Mouse (Mus musculus) heart, postnatal 0 days (tissue): Measurements from ENCODE around the gene Tekt1. TPM values are rescaled to one million over a fixed set of nuclear protein-coding genes. Genes with fewer than 3 reads are reported as not detected.

ENCODE experiments used
- ATAC-seq: fragments of 200-750 bp; cut with Nextera tagmentation; 2 replicates; pipeline ENCODE4 v1.8.0; 2017; ENCODE audit warnings: low read depth, moderate number of reproducible peaks, moderate library complexity; ENCODE audit not compliant: insufficient read depth
- DNase-seq: peaks from one replicate; pipeline ENCODE4 v3.0.0-alpha.2; 2016; ENCODE audit warnings: low spot score
- H3K27ac ChIP-seq: fragments of 300-500 bp; sonication (generic); 2 replicates; pipeline ENCODE4 v1.5.1; 2014; ENCODE audit warnings: low read depth, mild to moderate bottlenecking
- H3K27me3 ChIP-seq: fragments of 300-500 bp; sonication (generic); 2 replicates; pipeline ENCODE4 v1.6.1; 2014; ENCODE audit warnings: low read length, mixed read lengths; ENCODE audit not compliant: control insufficient read depth, insufficient read depth
- H3K36me3 ChIP-seq: fragments of 300-500 bp; sonication (generic); replicated peaks from 2 replicates; pipeline ENCODE4 v1.6.1; 2014; ENCODE audit warnings: low read length, mixed read lengths; ENCODE audit not compliant: control insufficient read depth, insufficient read depth
- H3K4me1 ChIP-seq: fragments of 300-500 bp; sonication (generic); 2 replicates; pipeline ENCODE4 v1.6.1; 2014; ENCODE audit warnings: antibody characterized with exemption; ENCODE audit not compliant: control insufficient read depth, insufficient read depth
- H3K4me2 ChIP-seq: fragments of 300-500 bp; sonication (generic); 2 replicates; pipeline ENCODE4 v1.6.1; 2014; ENCODE audit warnings: low read depth, mild to moderate bottlenecking, low read length, moderate library complexity
- H3K4me3 ChIP-seq: fragments of 300-500 bp; sonication (generic); 2 replicates; pipeline ENCODE4 v1.5.1; 2014; ENCODE audit warnings: low read depth, low read length
- H3K9ac ChIP-seq: fragments of 300-500 bp; sonication (generic); replicated peaks from 2 replicates; pipeline ENCODE4 v1.6.1; 2014; ENCODE audit warnings: low read depth, low read length, mixed read lengths
- H3K9me3 ChIP-seq: fragments of 300-500 bp; sonication (generic); replicated peaks from 2 replicates; pipeline ENCODE4 v1.6.1; 2016; ENCODE audit warnings: low read length; ENCODE audit not compliant: control insufficient read depth
- CTCF ChIP-seq: IDR thresholded peaks from 2 replicates; pipeline ENCODE4 v1.5.1; 2016; ENCODE audit warnings: antibody characterized with exemption, control low read depth, low read depth
- EP300 ChIP-seq: IDR thresholded peaks from 2 replicates; pipeline ENCODE4 v1.6.1; 2016; ENCODE audit warnings: antibody characterized with exemption, low read depth
- WGBS: fragments of 180-500 bp; shearing (Covaris S2); extraction: QIAGEN DNeasy Blood & Tissue Kit; methylation state at CpG from one replicate; pipeline ENCODE4 v1.1.7; 2014; 5-methylcytosine and 5-hydroxymethylcytosine counted together
- polyA plus RNA-seq: library from polyadenylated mRNA; unstranded; fragments of >200 nt; fragmentation: Nextera tagmentation; extraction: Ambion mirVana; gene quantifications from 2 replicates; pipeline ENCODE4 v1.2.1, GENCODE M21; 2015
- total RNA-seq: library from RNA; depleted of rRNA; stranded (reverse); fragments of >200 nt; gene quantifications from 2 replicates; pipeline ENCODE4 v1.2.3, GENCODE M21; 2014; ENCODE audit warnings: low replicate concordance

The Tekt1 gene
- total and polyA plus RNA-seq, 2 experiments from 2014 or later, result 0.19 TPM; not detected in 1

GRCm38 (mm10) chr11:72354971-72355728 lies 7.1 kb downstream of the Tekt1 start:
- no peaks in the 10 kb centered on the region for H3K27me3 ChIP-seq
- ATAC-seq, result peak; percentile 63

GRCm38 (mm10) chr11:72353186-72353585 lies 9.1 kb downstream of the Tekt1 start:
- WGBS, result 77% methylated on average over 3 of the region's 3 CpGs
- Histone ChIP-seq H3K4me3 (no peak overlapping the region), H3K9me3 (no peaks in the 10 kb centered on the region), H3K36me3 (no peaks in the 10 kb centered on the region), H3K4me1 (no peaks in the 10 kb centered on the region), H3K9ac (no peak overlapping the region), H3K4me2 (no peak overlapping the region), H3K27ac (no peak overlapping the region), H3K27me3 (no peaks in the 10 kb centered on the region)
- no peak for TF ChIP-seq CTCF
- ATAC-seq, result no peak
- DNase-seq, result no peak

More at GRCm38 (mm10) chr11:72354971-72355728, 7.1 kb downstream of the Tekt1 start:
- H3K4me1 ChIP-seq, result no peaks in the 10 kb centered on the region
- TF ChIP-seq CTCF (peak; percentile 93), EP300 (no peak)
- H3K9me3 ChIP-seq, result no peaks in the 10 kb centered on the region
- peak overlapping the region; percentile 43 for H3K4me2 ChIP-seq
- H3K36me3 ChIP-seq, result no peaks in the 10 kb centered on the region
- WGBS, result 20% methylated on average over 20 of the region's 20 CpGs
- no peak overlapping the region for H3K4me3 ChIP-seq
- no peak overlapping the region for H3K9ac ChIP-seq
- no peak overlapping the region for H3K27ac ChIP-seq
- DNase-seq, result peak; percentile 50

- Histone ChIP-seq H3K27ac (no peak overlapping the region), H3K4me1 (no peaks in the 10 kb centered on the region), H3K36me3 (no peaks in the 10 kb centered on the region), H3K4me3 (no peak overlapping the region), H3K9ac (no peak overlapping the region), H3K27me3 (no peaks in the 10 kb centered on the region), H3K4me2 (no peak overlapping the region), H3K9me3 (no peaks in the 10 kb centered on the region)
- TF ChIP-seq EP300, result no peak
- TF ChIP-seq CTCF, result no peak
- 64% methylated on average over 1 of the region's 1 CpGs for WGBS
- no peak for DNase-seq
- ATAC-seq, result no peak
Observed at GRCm38 (mm10) chr11:72352272-72352671, 10.0 kb downstream of the Tekt1 start.

- H3K9me3 ChIP-seq, result no peaks in the 10 kb centered on the region
- no peak overlapping the region for H3K9ac ChIP-seq
- H3K27me3 ChIP-seq, result no peaks in the 10 kb centered on the region
- no peak overlapping the region for H3K27ac ChIP-seq
- no peak for DNase-seq
- no peak overlapping the region for H3K4me3 ChIP-seq
- TF ChIP-seq CTCF, result no peak
- TF ChIP-seq EP300, result no peak
- ATAC-seq, result no peak
- H3K4me1 ChIP-seq, result no peaks in the 10 kb centered on the region
- 70% methylated on average over 4 of the region's 4 CpGs for WGBS
- H3K36me3 ChIP-seq, result no peaks in the 10 kb centered on the region
- no peak overlapping the region for H3K4me2 ChIP-seq
Observed at GRCm38 (mm10) chr11:72349652-72350051, 12.6 kb downstream of the Tekt1 start.

GRCm38 (mm10) chr11:72349016-72349415 lies 13.2 kb downstream of the Tekt1 start:
- no peak overlapping the region for H3K4me2 ChIP-seq
- no peaks in the 10 kb centered on the region for H3K4me1 ChIP-seq
- H3K9me3 ChIP-seq, result no peaks in the 10 kb centered on the region
- H3K4me3 ChIP-seq, result no peak overlapping the region
- DNase-seq (no peak), ATAC-seq (no peak)
- H3K27me3 ChIP-seq, result no peaks in the 10 kb centered on the region
- no peak overlapping the region for H3K9ac ChIP-seq
- no peak overlapping the region for H3K27ac ChIP-seq
- no peak for TF ChIP-seq EP300
- TF ChIP-seq CTCF, result no peak
- H3K36me3 ChIP-seq, result no peaks in the 10 kb centered on the region
- 46% methylated on average over 8 of the region's 8 CpGs for WGBS

GRCm38 (mm10) chr11:72348563-72348962 lies 13.7 kb downstream of the Tekt1 start:
- ATAC-seq, result no peak

More at GRCm38 (mm10) chr11:72348563-72348962, 13.7 kb downstream of the Tekt1 start:
- Histone ChIP-seq H3K27me3 (no peaks in the 10 kb centered on the region), H3K4me3 (no peak overlapping the region), H3K4me1 (no peaks in the 10 kb centered on the region), H3K36me3 (no peaks in the 10 kb centered on the region), H3K9me3 (no peaks in the 10 kb centered on the region), H3K4me2 (no peak overlapping the region), H3K27ac (no peak overlapping the region), H3K9ac (no peak overlapping the region)
- TF ChIP-seq EP300, result no peak
- TF ChIP-seq CTCF, result no peak
- 51% methylated on average over 10 of the region's 10 CpGs for WGBS
- DNase-seq, result no peak
